Mouse (Mus musculus): ENCODE measurements around the gene Msmp. TPM values are rescaled to one million over a fixed set of nuclear protein-coding genes. Genes with fewer than 3 reads are reported as not detected.

Msmp gene
- polyA plus RNA-seq, 1 experiment from 2014 or later = not detected

DNA sequence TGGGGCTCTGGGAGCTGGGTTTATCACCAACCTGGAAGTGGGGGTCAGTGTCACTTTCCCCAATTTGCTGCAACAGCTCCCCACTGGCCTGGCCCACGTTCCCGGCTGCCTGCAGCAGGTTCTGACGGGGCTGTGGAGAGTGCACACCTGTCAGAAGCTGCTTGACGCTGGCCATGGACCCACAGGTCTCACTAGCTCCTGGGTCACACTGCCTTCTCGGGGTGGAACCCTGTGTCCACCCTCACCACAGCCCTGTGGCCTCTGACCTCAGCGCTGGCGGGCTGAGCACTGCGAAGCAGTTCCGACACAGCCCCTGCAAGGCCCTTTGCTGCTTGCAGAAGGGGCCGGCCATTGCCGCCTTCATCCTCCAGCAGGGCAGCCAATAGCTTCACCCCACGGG, 35.2 kb downstream of the Msmp start:
- 91% methylated on average over 12 of the region's 12 CpGs for WGBS (ENCODE audit: insufficient replicate concordance)
- Histone ChIP-seq H3K36me3 (ENCODE audit: control insufficient read depth, insufficient read depth) (peaks cover 100% of the 10 kb centered on the region), H3K9ac (ENCODE audit: low read depth, low read length) (no peak overlapping the region), H3K27ac (ENCODE audit: low read length) (no peak overlapping the region), H3K4me2 (ENCODE audit: low read depth, low read length) (no peak overlapping the region), H3K27me3 (ENCODE audit: control insufficient read depth, insufficient read depth, low read depth, low read length) (no peaks in the 10 kb centered on the region), H3K4me1 (ENCODE audit: control insufficient read depth, low read depth, low read length) (no peaks in the 10 kb centered on the region), H3K9me3 (replicated peaks; ENCODE audit: control insufficient read depth, low read length) (peaks cover 4% of the 10 kb centered on the region), H3K4me3 (ENCODE audit: low read depth, low read length) (no peak overlapping the region)
- ATAC-seq (ENCODE audit: low read depth) = no peak

DNA sequence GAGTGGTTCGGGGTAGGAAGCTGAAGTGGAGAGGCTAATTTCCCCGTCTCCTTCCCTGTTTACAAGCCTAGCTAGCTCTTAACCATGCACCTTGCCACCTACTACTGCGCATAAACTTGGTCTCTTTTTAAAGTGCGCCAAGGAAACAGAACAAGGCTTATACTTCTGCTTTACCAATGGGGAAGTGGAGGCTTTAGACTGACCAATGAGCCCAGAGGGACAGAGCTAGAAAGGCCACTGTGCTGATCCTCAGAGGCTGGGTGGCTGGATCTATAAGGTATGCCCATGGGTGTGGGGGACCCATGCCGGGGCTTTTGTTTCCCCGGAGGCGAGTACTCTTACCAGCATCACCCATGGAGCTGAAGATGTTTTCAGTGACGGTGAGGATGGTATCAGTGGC, 37.1 kb downstream of the Msmp start:
- no peak for ATAC-seq (ENCODE audit: low read depth)
- Histone ChIP-seq H3K4me1 (ENCODE audit: control insufficient read depth, low read depth, low read length) (no peaks in the 10 kb centered on the region), H3K36me3 (ENCODE audit: control insufficient read depth, insufficient read depth) (peaks cover 100% of the 10 kb centered on the region), H3K27ac (ENCODE audit: low read length) (no peak overlapping the region), H3K4me2 (ENCODE audit: low read depth, low read length) (no peak overlapping the region), H3K9ac (ENCODE audit: low read depth, low read length) (no peak overlapping the region), H3K4me3 (ENCODE audit: low read depth, low read length) (no peak overlapping the region), H3K27me3 (ENCODE audit: control insufficient read depth, insufficient read depth, low read depth, low read length) (no peaks in the 10 kb centered on the region), H3K9me3 (replicated peaks; ENCODE audit: control insufficient read depth, low read length) (peaks cover 2% of the 10 kb centered on the region)
- WGBS (ENCODE audit: insufficient replicate concordance) = 89% methylated on average over 8 of the region's 8 CpGs

DNA sequence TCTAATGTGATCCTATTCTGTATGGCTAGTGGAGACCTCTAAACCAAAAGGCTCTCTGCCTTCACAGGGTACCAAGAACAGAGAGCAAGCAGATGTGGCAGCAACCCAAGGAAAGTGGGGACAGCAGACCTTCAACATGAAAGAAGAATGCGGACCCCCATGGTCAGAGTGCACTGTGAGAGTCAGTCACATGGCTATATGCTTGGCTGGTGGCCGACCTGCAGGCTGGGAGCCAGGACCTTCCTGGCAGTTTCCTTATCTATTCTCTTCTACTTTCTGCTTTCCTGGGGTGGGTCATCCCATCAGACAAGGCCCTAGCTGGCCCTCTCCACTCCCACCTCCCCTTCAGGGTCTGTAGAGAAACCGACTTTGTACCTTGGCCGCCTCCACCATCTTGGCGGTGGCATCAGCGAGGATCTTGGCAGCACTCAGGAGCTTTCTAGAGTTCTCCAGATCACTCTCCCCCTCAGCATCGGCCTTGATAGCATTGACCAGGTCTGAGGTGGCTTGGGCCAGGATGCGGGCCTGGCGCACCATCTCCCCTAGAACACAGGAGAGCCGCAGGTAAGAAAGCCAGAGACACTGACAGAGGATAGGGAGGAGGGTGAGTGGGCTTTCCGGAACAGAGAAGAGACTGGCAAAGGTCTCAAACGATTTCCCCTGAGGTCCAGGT, 37.8 kb downstream of the Msmp start:
- ATAC-seq (ENCODE audit: low read depth) = no peak
- H3K9me3 ChIP-seq (replicated peaks; ENCODE audit: control insufficient read depth, low read length) = no peaks in the 10 kb centered on the region
- no peaks in the 10 kb centered on the region for H3K27me3 ChIP-seq (ENCODE audit: control insufficient read depth, insufficient read depth, low read depth, low read length)
- H3K27ac ChIP-seq (ENCODE audit: low read length) = no peak overlapping the region
- peaks cover 98% of the 10 kb centered on the region for H3K36me3 ChIP-seq (ENCODE audit: control insufficient read depth, insufficient read depth)
- H3K4me1 ChIP-seq (ENCODE audit: control insufficient read depth, low read depth, low read length) = no peaks in the 10 kb centered on the region
- H3K4me3 ChIP-seq (ENCODE audit: low read depth, low read length) = no peak overlapping the region
- H3K4me2 ChIP-seq (ENCODE audit: low read depth, low read length) = no peak overlapping the region
- WGBS (ENCODE audit: insufficient replicate concordance) = 90% methylated on average over 12 of the region's 12 CpGs
- H3K9ac ChIP-seq (ENCODE audit: low read depth, low read length) = no peak overlapping the region

DNA sequence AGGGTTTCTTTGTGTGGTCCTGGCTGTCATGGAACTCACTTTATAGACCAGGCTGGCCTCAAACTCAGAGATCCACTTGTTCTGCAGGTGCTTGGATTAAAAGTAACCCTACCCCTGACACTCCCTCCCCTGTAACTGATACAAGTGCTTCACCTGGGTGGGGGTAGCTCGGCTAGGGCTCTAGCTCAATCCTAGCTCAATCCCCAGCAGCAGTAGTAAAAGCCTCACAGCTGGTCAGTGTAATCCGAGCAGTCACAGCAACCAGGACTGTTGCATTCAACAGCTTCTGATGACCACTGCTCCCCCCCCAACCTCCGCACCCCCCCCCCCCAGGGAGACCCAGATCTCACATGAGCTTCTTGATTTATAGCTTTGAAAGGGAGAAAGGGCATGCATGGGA, 42.2 kb downstream of the Msmp start:
- H3K27me3 ChIP-seq (ENCODE audit: control insufficient read depth, insufficient read depth, low read depth, low read length) = no peaks in the 10 kb centered on the region
- H3K4me1 ChIP-seq (ENCODE audit: control insufficient read depth, low read depth, low read length) = no peaks in the 10 kb centered on the region
- H3K36me3 ChIP-seq (ENCODE audit: control insufficient read depth, insufficient read depth) = peaks cover 96% of the 10 kb centered on the region
- WGBS (ENCODE audit: insufficient replicate concordance) = 78% methylated on average over 3 of the region's 3 CpGs
- H3K4me3 ChIP-seq (ENCODE audit: low read depth, low read length) = no peak overlapping the region
- H3K9me3 ChIP-seq (replicated peaks; ENCODE audit: control insufficient read depth, low read length) = no peaks in the 10 kb centered on the region
- ATAC-seq (ENCODE audit: low read depth) = no peak
- no peak overlapping the region for H3K4me2 ChIP-seq (ENCODE audit: low read depth, low read length)
- no peak overlapping the region for H3K27ac ChIP-seq (ENCODE audit: low read length)
- H3K9ac ChIP-seq (ENCODE audit: low read depth, low read length) = no peak overlapping the region

DNA sequence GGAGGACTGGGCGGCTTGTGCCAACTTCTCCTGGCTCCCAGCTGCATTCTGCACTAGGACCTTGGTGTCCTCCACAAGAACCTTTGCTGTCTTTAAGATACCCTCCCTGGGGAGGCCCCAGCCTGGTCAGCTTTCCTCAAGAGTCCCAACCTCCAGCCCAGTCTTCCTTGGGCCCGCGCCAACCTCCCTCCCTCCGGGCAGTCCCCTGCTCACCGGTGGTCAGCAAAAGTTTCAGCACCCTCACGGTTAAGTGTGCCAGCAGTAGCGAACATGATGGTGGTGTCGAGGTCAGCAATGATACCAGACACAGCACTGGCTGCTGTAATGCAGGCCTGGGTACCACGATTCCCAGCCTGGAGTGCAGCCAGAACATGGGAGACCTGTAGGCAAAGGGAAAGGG, 48.3 kb downstream of the Msmp start:
- no peak overlapping the region for H3K4me3 ChIP-seq (ENCODE audit: low read depth, low read length)
- no peaks in the 10 kb centered on the region for H3K4me1 ChIP-seq (ENCODE audit: control insufficient read depth, low read depth, low read length)
- 91% methylated on average over 9 of the region's 9 CpGs for WGBS (ENCODE audit: insufficient replicate concordance)
- H3K36me3 ChIP-seq (ENCODE audit: control insufficient read depth, insufficient read depth) = peaks cover 94% of the 10 kb centered on the region
- H3K27ac ChIP-seq (ENCODE audit: low read length) = no peak overlapping the region
- H3K4me2 ChIP-seq (ENCODE audit: low read depth, low read length) = no peak overlapping the region
- no peaks in the 10 kb centered on the region for H3K9me3 ChIP-seq (replicated peaks; ENCODE audit: control insufficient read depth, low read length)
- no peaks in the 10 kb centered on the region for H3K27me3 ChIP-seq (ENCODE audit: control insufficient read depth, insufficient read depth, low read depth, low read length)
- ATAC-seq (ENCODE audit: low read depth) = no peak
- H3K9ac ChIP-seq (ENCODE audit: low read depth, low read length) = no peak overlapping the region

DNA sequence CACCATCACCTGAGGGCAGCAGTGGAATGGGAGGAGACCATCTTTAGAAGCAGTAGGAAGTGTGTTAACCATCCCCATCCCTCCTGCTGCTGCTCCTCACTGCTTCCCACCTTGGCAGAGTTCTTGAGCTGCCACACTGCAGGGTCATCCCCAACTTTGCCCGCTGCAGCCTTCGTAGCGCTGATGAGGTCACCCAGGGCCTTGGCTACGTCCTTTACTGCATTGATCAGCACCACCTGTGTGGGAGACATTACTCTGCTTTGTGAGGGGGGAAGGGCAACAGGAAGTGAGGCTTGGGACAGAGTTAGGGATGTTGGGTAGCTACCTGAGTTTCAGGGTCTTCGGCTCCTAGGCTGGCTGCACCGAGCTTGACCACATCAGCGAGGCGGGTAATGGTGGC, 48.7 kb downstream of the Msmp start:
- Histone ChIP-seq H3K4me1 (ENCODE audit: control insufficient read depth, low read depth, low read length) (no peaks in the 10 kb centered on the region), H3K27ac (ENCODE audit: low read length) (no peak overlapping the region), H3K4me3 (ENCODE audit: low read depth, low read length) (no peak overlapping the region), H3K27me3 (ENCODE audit: control insufficient read depth, insufficient read depth, low read depth, low read length) (no peaks in the 10 kb centered on the region), H3K9ac (ENCODE audit: low read depth, low read length) (no peak overlapping the region), H3K36me3 (ENCODE audit: control insufficient read depth, insufficient read depth) (peaks cover 91% of the 10 kb centered on the region), H3K4me2 (ENCODE audit: low read depth, low read length) (no peak overlapping the region), H3K9me3 (replicated peaks; ENCODE audit: control insufficient read depth, low read length) (no peaks in the 10 kb centered on the region)
- 98% methylated on average over 8 of the region's 8 CpGs for WGBS (ENCODE audit: insufficient replicate concordance)
- ATAC-seq (ENCODE audit: low read depth) = no peak

DNA sequence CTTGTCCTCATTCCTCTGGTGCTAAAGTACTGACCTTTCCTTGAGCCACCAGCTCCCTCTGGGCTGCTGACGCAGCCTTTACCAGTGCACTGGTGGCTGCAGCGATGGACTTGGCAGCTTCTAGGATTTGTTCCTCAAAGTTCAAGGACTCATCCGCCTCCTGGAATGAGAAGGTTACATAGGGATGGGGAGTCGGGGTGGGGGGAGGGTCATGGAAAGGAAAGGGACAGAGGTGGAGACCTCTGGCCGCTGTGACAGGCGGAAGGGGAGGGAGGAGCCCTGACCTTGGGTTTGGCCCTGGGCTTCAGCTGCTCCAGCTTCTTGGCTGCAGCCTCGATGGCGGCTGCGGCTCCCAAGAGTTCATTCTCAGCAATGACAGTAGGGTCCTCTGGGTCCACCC, 51.0 kb downstream of the Msmp start:
- Histone ChIP-seq H3K27me3 (ENCODE audit: control insufficient read depth, insufficient read depth, low read depth, low read length) (no peaks in the 10 kb centered on the region), H3K4me1 (ENCODE audit: control insufficient read depth, low read depth, low read length) (no peaks in the 10 kb centered on the region), H3K9me3 (replicated peaks; ENCODE audit: control insufficient read depth, low read length) (no peaks in the 10 kb centered on the region), H3K4me3 (ENCODE audit: low read depth, low read length) (no peak overlapping the region), H3K36me3 (ENCODE audit: control insufficient read depth, insufficient read depth) (peaks cover 67% of the 10 kb centered on the region), H3K4me2 (ENCODE audit: low read depth, low read length) (no peak overlapping the region), H3K9ac (ENCODE audit: low read depth, low read length) (no peak overlapping the region), H3K27ac (ENCODE audit: low read length) (no peak overlapping the region)
- no peak for ATAC-seq (ENCODE audit: low read depth)
- WGBS (ENCODE audit: insufficient replicate concordance) = 84% methylated on average over 9 of the region's 9 CpGs

Small RNA genes within 50 kb of the gene (microRNA-seq; reads per million reads assigned to microRNA genes)
- not detected for gene Gm25262

Other genes with a start within 250 kb of the Msmp start
- gene Rusc2, start 202.5 kb downstream of the Msmp start, polyA plus RNA-seq (2015; fragmentation: Nextera tagmentation; extraction: Ambion mirVana) = 2.0 and 2.9 TPM in 2 replicates
- gene Fam166b, start 155.4 kb downstream of the Msmp start, polyA plus RNA-seq (2015; fragmentation: Nextera tagmentation; extraction: Ambion mirVana) = not detected in 2 replicates
- gene Tesk1, start 142.6 kb downstream of the Msmp start, polyA plus RNA-seq (2015; fragmentation: Nextera tagmentation; extraction: Ambion mirVana) = 0.15 TPM in 2 replicates
- 1.6 and 1.7 TPM in 2 replicates for gene Cd72, start 129.9 kb downstream of the Msmp start, polyA plus RNA-seq (2015; fragmentation: Nextera tagmentation; extraction: Ambion mirVana)
- 0.21 and 0.27 TPM in 2 replicates for gene Sit1, start 100.8 kb downstream of the Msmp start, polyA plus RNA-seq (2015; fragmentation: Nextera tagmentation; extraction: Ambion mirVana)
- gene Ccdc107, start 91.6 kb downstream of the Msmp start, polyA plus RNA-seq (2015; fragmentation: Nextera tagmentation; extraction: Ambion mirVana) = 35.2 and 37.0 TPM in 2 replicates
- 32.7 and 34.6 TPM in 2 replicates for gene Arhgef39, start 84.8 kb downstream of the Msmp start, polyA plus RNA-seq (2015; fragmentation: Nextera tagmentation; extraction: Ambion mirVana)
- 1.3 and 1.7 TPM in 2 replicates for gene Car9, start 77.5 kb downstream of the Msmp start, polyA plus RNA-seq (2015; fragmentation: Nextera tagmentation; extraction: Ambion mirVana)
- 30.0 and 48.9 TPM in 2 replicates for gene Tpm2, start 60.7 kb downstream of the Msmp start, polyA plus RNA-seq (2015; fragmentation: Nextera tagmentation; extraction: Ambion mirVana)
- 23.6 and 26.1 TPM in 2 replicates for gene Creb3, start 22.2 kb downstream of the Msmp start, polyA plus RNA-seq (2015; fragmentation: Nextera tagmentation; extraction: Ambion mirVana)
- gene Tln1, start 21.8 kb downstream of the Msmp start, polyA plus RNA-seq (2015; fragmentation: Nextera tagmentation; extraction: Ambion mirVana) = 38.2 and 40.2 TPM in 2 replicates
- gene Rgp1, start 5.8 kb downstream of the Msmp start, polyA plus RNA-seq (2015; fragmentation: Nextera tagmentation; extraction: Ambion mirVana) = 15.6 and 16.7 TPM in 2 replicates
- gene Gba2, start 5.6 kb downstream of the Msmp start, polyA plus RNA-seq (2015; fragmentation: Nextera tagmentation; extraction: Ambion mirVana) = 17.7 and 18.7 TPM in 2 replicates
- 0.49 and 0.91 TPM in 2 replicates for gene Npr2, start 47.4 kb upstream of the Msmp start, polyA plus RNA-seq (2015; fragmentation: Nextera tagmentation; extraction: Ambion mirVana)
- 0.08 and 0.20 TPM in 2 replicates for gene Spag8, start 69.1 kb upstream of the Msmp start, polyA plus RNA-seq (2015; fragmentation: Nextera tagmentation; extraction: Ambion mirVana)
- 63.9 and 68.5 TPM in 2 replicates for gene Hint2, start 72.0 kb upstream of the Msmp start, polyA plus RNA-seq (2015; fragmentation: Nextera tagmentation; extraction: Ambion mirVana)
- 0.22 and 0.23 TPM in 2 replicates for gene Tmem8b, start 84.5 kb upstream of the Msmp start, polyA plus RNA-seq (2015; fragmentation: Nextera tagmentation; extraction: Ambion mirVana)
- 0.63 and 1.0 TPM in 2 replicates for gene Fam221b, start 84.7 kb upstream of the Msmp start, polyA plus RNA-seq (2015; fragmentation: Nextera tagmentation; extraction: Ambion mirVana)
- not detected in 2 replicates for gene Olfr70, start 116.3 kb upstream of the Msmp start, polyA plus RNA-seq (2015; fragmentation: Nextera tagmentation; extraction: Ambion mirVana)
- gene Olfr71, start 125.8 kb upstream of the Msmp start, polyA plus RNA-seq (2015; fragmentation: Nextera tagmentation; extraction: Ambion mirVana) = not detected in 2 replicates
- 0.22 TPM in 1 of 2 replicates, not detected in the other for gene Hrct1, start 142.7 kb upstream of the Msmp start, polyA plus RNA-seq (2015; fragmentation: Nextera tagmentation; extraction: Ambion mirVana)
- 0.02 and 0.04 TPM in 2 replicates for gene Spaar, start 145.5 kb upstream of the Msmp start, polyA plus RNA-seq (2015; fragmentation: Nextera tagmentation; extraction: Ambion mirVana)
- not detected in 2 replicates for gene Olfr159, start 186.5 kb upstream of the Msmp start, polyA plus RNA-seq (2015; fragmentation: Nextera tagmentation; extraction: Ambion mirVana)
- not detected in 2 replicates for gene Olfr156, start 239.4 kb upstream of the Msmp start, polyA plus RNA-seq (2015; fragmentation: Nextera tagmentation; extraction: Ambion mirVana)